ENCODE assay signal across 15 mouse cellular contexts in genomic region chr19:27087344-27087743, GRCm38 (mm10).
DNase-seq lines count a peak whose midpoint lies in the region; ATAC-seq lines count a peak whose summit lies in the region.
"Had no signal": no experiment of that assay in that cellular context is flagged by ENCODE, and none has a peak within 500 bp of the region (broad histone marks: within the 10 kb centered on the region; RNA-seq: fewer than 3 reads in every experiment).

No protein-coding gene starts in this region.

- peak; percentile 57 for ATAC-seq in megakaryocyte progenitor cell, adult 5-6 weeks (replicated peaks; ENCODE audit: poor library complexity)
- ATAC-seq: activated CD4-positive, CD25-positive, alpha-beta regulatory T cell, adult 4 months; CD4-positive, CD25-positive, alpha-beta regulatory T cell, adult 4 months; forebrain, embryonic 14.5 days; forebrain, embryonic 16.5 days; Patski had no signal

- DNase-seq in cerebellum, adult 9-11 months: peak; percentile 22
- no peak for DNase-seq in cerebellum, adult 11 months
- DNase-seq in fat pad, adult 2 months (ENCODE audit: extremely low read depth, low read depth, low spot score): peak; percentile 58
- no peak for DNase-seq in ovary, postnatal 14 days (ENCODE audit: low spot score)
- DNase-seq: adrenal gland, adult 8-10 months; B cell, adult 2 months; cerebellum, adult 8-10 months; cerebellum, postnatal 10 days; cerebellum, postnatal 25 days had no signal

Comparison
In these comparisons a context has a peak if more than half of its experiments do, and no peak if none do; other contexts are left out.
1. DNase-seq: peak in cerebellum, adult 9-11 months (single experiment) and fat pad, adult 2 months (single experiment); none in cerebellum, adult 11 months (single experiment) and ovary, postnatal 14 days (single experiment).